Mouse (Mus musculus) ES-E14 (cell line): ENCODE results near the gene Mterf1b.
"Not testable (repeated sequence)": the region's sequence is repeated elsewhere in the genome, so short reads cannot be mapped to it uniquely, and the experiment has no call there.

ENCODE experiments used
- CHD2 ChIP-seq: IDR thresholded peaks from 2 replicates; pipeline ENCODE4 v1.6.1; 2014; ENCODE audit warnings: mild to moderate bottlenecking, low read depth, low read length, inconsistent platforms
- HCFC1 ChIP-seq: IDR thresholded peaks from 2 replicates; pipeline ENCODE4 v1.6.1; 2012; ENCODE audit warnings: low read length, inconsistent platforms, borderline replicate concordance; ENCODE audit not compliant: insufficient read depth
- MAFK ChIP-seq: IDR thresholded peaks from 2 replicates; pipeline ENCODE4 v1.6.1; 2014; ENCODE audit warnings: mild to moderate bottlenecking, low read depth, low read length, inconsistent platforms; ENCODE audit not compliant: insufficient read depth
- ZC3H11A ChIP-seq: IDR thresholded peaks from 2 replicates; pipeline ENCODE4 v1.6.1; 2012; ENCODE audit warnings: low read depth, mild to moderate bottlenecking, inconsistent platforms, low read length, borderline replicate concordance
- ZNF384 ChIP-seq: IDR thresholded peaks from 2 replicates; pipeline ENCODE4 v1.6.1; 2012; ENCODE audit warnings: low read depth, low read length, inconsistent platforms

DNA sequence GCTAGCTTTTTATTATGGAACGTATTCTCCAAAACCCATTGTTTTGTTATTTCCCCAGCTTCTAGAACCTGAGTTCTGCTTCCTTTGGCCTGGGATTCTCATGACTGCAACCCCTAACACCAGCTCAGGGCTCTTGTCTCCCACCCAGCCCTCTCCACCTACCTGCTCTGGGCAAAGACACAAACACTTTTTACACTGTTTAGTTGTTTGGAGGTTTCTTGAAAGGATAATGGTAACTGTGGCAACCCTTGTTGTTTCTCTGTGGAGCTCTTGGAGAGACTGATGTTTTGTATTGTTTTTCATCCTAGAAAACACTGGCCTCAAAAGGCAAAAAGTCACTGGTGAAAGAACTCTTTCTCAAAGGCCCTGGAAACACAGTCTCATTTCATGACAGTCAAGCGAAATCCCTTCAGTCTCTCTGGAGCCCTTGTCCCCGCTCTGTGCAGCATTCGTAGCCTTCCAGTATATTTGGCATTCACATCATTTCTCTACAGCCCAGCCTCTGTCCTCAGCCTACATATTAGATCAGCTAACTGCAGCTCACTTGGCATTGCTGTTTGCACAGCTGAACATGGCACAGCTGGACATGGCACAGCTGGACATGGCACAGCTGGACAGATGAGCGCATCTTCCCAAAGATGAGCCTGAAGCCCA, 32.6 kb upstream of the Mterf1b start:
- TF ChIP-seq ZC3H11A, CHD2, HCFC1, MAFK, ZNF384: not testable (repeated sequence)
